In the genomic region with DNA sequence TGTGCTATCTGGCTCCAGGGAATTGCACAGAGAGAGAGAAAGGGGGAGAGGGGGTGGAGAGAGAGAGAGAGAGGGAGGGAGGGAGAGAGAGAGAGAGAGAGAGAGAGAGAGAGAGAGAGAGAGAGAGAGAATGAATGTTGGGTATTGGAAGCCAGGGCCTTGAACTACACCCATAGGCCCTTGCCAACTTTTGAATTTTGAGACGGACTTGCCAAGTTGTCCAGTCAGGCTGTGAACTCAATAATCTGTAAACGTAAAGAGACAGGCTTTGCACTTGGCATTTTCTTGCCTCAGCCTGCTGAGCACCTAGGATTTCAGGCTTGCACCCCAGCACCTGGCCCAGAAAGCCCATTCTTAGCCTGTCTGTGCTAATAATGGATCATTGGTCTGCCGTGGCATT, we compare ENCODE assay signal across 10 mouse cellular contexts. TPM values are rescaled to one million over a fixed set of nuclear protein-coding genes. Genes with fewer than 3 reads are reported as not detected.
A peak's percentile ranks its signal among the peaks of the same experiment; 100 is the strongest.
DNase-seq lines count a peak whose midpoint lies in the region; ATAC-seq and TF ChIP-seq lines count a peak whose summit lies in the region.
"Had no signal": no experiment of that assay in that cellular context is flagged by ENCODE, and none has a peak within 500 bp of the region (broad histone marks: within the 10 kb centered on the region; RNA-seq: fewer than 3 reads in every experiment).

No protein-coding gene starts in this region.

- no peak overlapping the region for H3K9ac ChIP-seq in liver, adult 2 months (ENCODE audit: low read depth, low read length)
- peak overlapping the region; percentile 98 for H3K9ac ChIP-seq in intestine, embryonic 16.5 days (ENCODE audit: low read depth, low read length)
- no peak overlapping the region; the same call in 1 of the 2 replicates for H3K9ac ChIP-seq in neural tube, embryonic 12.5 days

- TF ChIP-seq CTCF in liver, adult 2 months (IDR thresholded peaks at IDR 0.05; ENCODE audit: low read depth, low read length), result no peak

- H3K4me2 ChIP-seq in intestine, embryonic 16.5 days (ENCODE audit: low read depth, low read length), result peak overlapping the region; percentile 71
- H3K4me2 ChIP-seq in neural tube, embryonic 12.5 days (replicated peaks), result peak overlapping the region; percentile 88

- no peak for ATAC-seq in intestine, embryonic 16.5 days
- ATAC-seq in neural tube, embryonic 12.5 days (ENCODE audit: low FRiP score, low read depth), result no peak
- no peak for ATAC-seq in frontal cortex, adult (ENCODE audit: low TSS enrichment)

- H3K27me3 ChIP-seq in liver, adult 2 months (ENCODE audit: control insufficient read depth, insufficient read depth, low read length), result no peaks in the 10 kb centered on the region
- H3K27me3 ChIP-seq in forebrain, embryonic 10.5 days (ENCODE audit: poor library complexity, severe bottlenecking), result no peaks in the 10 kb centered on the region
- no peaks in the 10 kb centered on the region for H3K27me3 ChIP-seq in intestine, embryonic 16.5 days (replicated peaks; ENCODE audit: control insufficient read depth, insufficient read depth, low read length)
- H3K27me3 ChIP-seq in neural tube, embryonic 12.5 days (replicated peaks), result no peaks in the 10 kb centered on the region

- TF ChIP-seq POLR2A in liver, adult 2 months (IDR thresholded peaks at IDR 0.05; ENCODE audit: extremely low read depth, insufficient read depth, low read length), result no peak

- H3K9me3 ChIP-seq in forebrain, embryonic 10.5 days, result no peaks in the 10 kb centered on the region
- no peaks in the 10 kb centered on the region for H3K9me3 ChIP-seq in intestine, embryonic 16.5 days (ENCODE audit: control insufficient read depth, low read length)
- H3K9me3 ChIP-seq in neural tube, embryonic 12.5 days, result no peaks in the 10 kb centered on the region

- peak; percentile 78 for DNase-seq in liver, adult 2 months (ENCODE audit: extremely low read depth, low read depth, low spot score)
- no peak for DNase-seq in liver
- DNase-seq in forebrain, embryonic 10.5 days (ENCODE audit: extremely low spot score, low spot score), result no peak
- no peak for DNase-seq in frontal cortex, postnatal 10 days (ENCODE audit: low spot score in 2 of 2)
- no peak for DNase-seq in right cerebral cortex, adult 18-20 months
- DNase-seq: thymus, postnatal 4 days had no signal

- H3K4me3 ChIP-seq in liver, adult 2 months (ENCODE audit: insufficient read depth, low read depth, low read length), result no peak overlapping the region
- H3K4me3 ChIP-seq in forebrain, embryonic 10.5 days, result peak overlapping the region; percentile 82
- peak overlapping the region; percentile 84 for H3K4me3 ChIP-seq in intestine, embryonic 16.5 days (ENCODE audit: low read length)
- H3K4me3 ChIP-seq in neural tube, embryonic 12.5 days, result peak overlapping the region; percentile 78; the same call in 1 of the 2 replicates

- H3K4me1 ChIP-seq in liver, adult 2 months (ENCODE audit: control insufficient read depth, insufficient read depth, low read length), result peaks cover 21% of the 10 kb centered on the region
- peaks cover 68% of the 10 kb centered on the region for H3K4me1 ChIP-seq in forebrain, embryonic 10.5 days
- H3K4me1 ChIP-seq in intestine, embryonic 16.5 days (ENCODE audit: control insufficient read depth, insufficient read depth, low read length), result peaks cover 37% of the 10 kb centered on the region
- peaks cover 61% of the 10 kb centered on the region for H3K4me1 ChIP-seq in neural tube, embryonic 12.5 days

- 14% methylated on average over 3 of the region's 3 CpGs for WGBS in liver, adult 2 months
- 53% methylated on average over 3 of the region's 3 CpGs for WGBS in forebrain, embryonic 10.5 days
- WGBS in intestine, embryonic 16.5 days, result 22% methylated on average over 3 of the region's 3 CpGs
- WGBS in neural tube, embryonic 12.5 days, result 29% methylated on average over 3 of the region's 3 CpGs

- peaks cover 37% of the 10 kb centered on the region for H3K79me2 ChIP-seq in liver, adult 2 months (ENCODE audit: control insufficient read depth, insufficient read depth, low read length)

- H3K36me3 ChIP-seq in liver, adult 2 months (ENCODE audit: control insufficient read depth, insufficient read depth, low read length), result no peaks in the 10 kb centered on the region
- peaks cover 11% of the 10 kb centered on the region; the same call in 1 of the 2 replicates for H3K36me3 ChIP-seq in forebrain, embryonic 10.5 days (replicated peaks)
- H3K36me3 ChIP-seq in intestine, embryonic 16.5 days (ENCODE audit: control insufficient read depth, insufficient read depth, low read length), result no peaks in the 10 kb centered on the region
- no peaks in the 10 kb centered on the region for H3K36me3 ChIP-seq in neural tube, embryonic 12.5 days

- H3K27ac ChIP-seq in liver, adult 2 months (replicated peaks; ENCODE audit: insufficient read depth, low read depth, low read length), result peak overlapping the region; percentile 7; the same call in 1 of the 2 replicates
- peak overlapping the region; percentile 98 for H3K27ac ChIP-seq in forebrain, embryonic 10.5 days
- peak overlapping the region; percentile 53; the same call in 1 of the 2 replicates for H3K27ac ChIP-seq in intestine, embryonic 16.5 days (ENCODE audit: low read length)
- no peak overlapping the region for H3K27ac ChIP-seq in neural tube, embryonic 12.5 days

RNA-seq across cellular contexts. Expression of a gene that starts 48.2 kb away (rescaled TPM):
- not detected in 2 replicates for total RNA-seq in liver, adult 2 months (2014; rRNA removed)
- not detected in 2 replicates for polyA plus RNA-seq in liver, adult 2 months (2012; rRNA removed)
- polyA plus RNA-seq in forebrain, embryonic 10.5 days (2016; fragmentation: Nextera tagmentation; extraction: Ambion mirVana), result 0.09 and 0.14 TPM in 2 replicates
- 0.07 TPM in 1 of 2 replicates, not detected in the other for polyA plus RNA-seq in intestine, embryonic 16.5 days (2015; fragmentation: Nextera tagmentation; extraction: Ambion mirVana)
- 0.15 and 0.16 TPM in 2 replicates for polyA plus RNA-seq in neural tube, embryonic 12.5 days (2016; fragmentation: Nextera tagmentation; extraction: Ambion mirVana)
- total RNA-seq: megakaryocyte progenitor cell, adult 5-6 weeks had no signal
